Mouse (Mus musculus): Measurements from ENCODE around the gene Polr2b.

The Polr2b gene

GRCm38 (mm10) chr5:77292803-77293522, 17.0 kb upstream of the Polr2b start:
- in situ Hi-C loops (cut with MboI; ENCODE audit: low sequenced_read_pairs): no loop called here

GRCm38 (mm10) chr5:77299486-77299885, 10.5 kb upstream of the Polr2b start:
- in situ Hi-C loops (cut with MboI; ENCODE audit: low sequenced_read_pairs): no loop called here

- in situ Hi-C loops (cut with MboI; ENCODE audit: low sequenced_read_pairs): no loop called here
Observed at GRCm38 (mm10) chr5:77301296-77301903, 8.5 kb upstream of the Polr2b start.

GRCm38 (mm10) chr5:77307821-77308553, 2.0 kb upstream of the Polr2b start:
- in situ Hi-C loops (cut with MboI; ENCODE audit: low sequenced_read_pairs): no loop called here

GRCm38 (mm10) chr5:77309051-77309906, 668 bp upstream of the Polr2b start:
- in situ Hi-C loops (cut with MboI; ENCODE audit: low sequenced_read_pairs): no loop called here

GRCm38 (mm10) chr5:77314206-77314605, 4.3 kb downstream of the Polr2b start:
- in situ Hi-C loops (cut with MboI; ENCODE audit: low sequenced_read_pairs): no loop called here

- in situ Hi-C loops (cut with MboI; ENCODE audit: low sequenced_read_pairs): no loop called here
Observed at GRCm38 (mm10) chr5:77314986-77315385, 5.0 kb downstream of the Polr2b start.

GRCm38 (mm10) chr5:77324936-77325335, 15.0 kb downstream of the Polr2b start:
- in situ Hi-C loops (cut with MboI; ENCODE audit: low sequenced_read_pairs): no loop called here

GRCm38 (mm10) chr5:77330154-77330553, 20.2 kb downstream of the Polr2b start:
- in situ Hi-C loops (cut with MboI; ENCODE audit: low sequenced_read_pairs): no loop called here

- in situ Hi-C loops (cut with MboI; ENCODE audit: low sequenced_read_pairs): no loop called here
Observed at GRCm38 (mm10) chr5:77340033-77340432, 30.1 kb downstream of the Polr2b start.

- in situ Hi-C loops (cut with MboI; ENCODE audit: low sequenced_read_pairs): no loop called here
Observed at GRCm38 (mm10) chr5:77348901-77349300, 39.0 kb downstream of the Polr2b start.

GRCm38 (mm10) chr5:77349971-77350658, 40.2 kb downstream of the Polr2b start:
- in situ Hi-C loops (cut with MboI; ENCODE audit: low sequenced_read_pairs): loop anchor here (10.0 kb wide), 1 partner anchor 115 kb away; no protein-coding TSS in a partner anchor

GRCm38 (mm10) chr5:77351691-77352090, 41.7 kb downstream of the Polr2b start:
- in situ Hi-C loops (cut with MboI; ENCODE audit: low sequenced_read_pairs): loop anchor here (10.0 kb wide), 1 partner anchor 113 kb away; no protein-coding TSS in a partner anchor

GRCm38 (mm10) chr5:77354361-77354787, 44.4 kb downstream of the Polr2b start:
- in situ Hi-C loops (cut with MboI; ENCODE audit: low sequenced_read_pairs): loop anchor here (10.0 kb wide), 1 partner anchor 110 kb away; no protein-coding TSS in a partner anchor

- in situ Hi-C loops (cut with MboI; ENCODE audit: low sequenced_read_pairs): loop anchor here (10.0 kb wide), 1 partner anchor 109 kb away; no protein-coding TSS in a partner anchor
Observed at GRCm38 (mm10) chr5:77355307-77356265, 45.6 kb downstream of the Polr2b start.

GRCm38 (mm10) chr5:77357405-77358149, 47.6 kb downstream of the Polr2b start:
- in situ Hi-C loops (cut with MboI; ENCODE audit: low sequenced_read_pairs): loop anchor here (10.0 kb wide), 1 partner anchor 107 kb away; no protein-coding TSS in a partner anchor

GRCm38 (mm10) chr5:77358347-77358746, 48.4 kb downstream of the Polr2b start:
- in situ Hi-C loops (cut with MboI; ENCODE audit: low sequenced_read_pairs): loop anchor here (10.0 kb wide), 1 partner anchor 106 kb away; no protein-coding TSS in a partner anchor

GRCm38 (mm10) chr5:77359971-77360370, 50.0 kb downstream of the Polr2b start:
- in situ Hi-C loops (cut with MboI; ENCODE audit: low sequenced_read_pairs): loop anchor here (10.0 kb wide), 1 partner anchor 105 kb away; no protein-coding TSS in a partner anchor
